Mouse (Mus musculus): ENCODE data around the gene Ncapg.
"Not testable (repeated sequence)": the region's sequence is repeated elsewhere in the genome, so short reads cannot be mapped to it uniquely, and the experiment has no call there.

Ncapg gene

DNA sequence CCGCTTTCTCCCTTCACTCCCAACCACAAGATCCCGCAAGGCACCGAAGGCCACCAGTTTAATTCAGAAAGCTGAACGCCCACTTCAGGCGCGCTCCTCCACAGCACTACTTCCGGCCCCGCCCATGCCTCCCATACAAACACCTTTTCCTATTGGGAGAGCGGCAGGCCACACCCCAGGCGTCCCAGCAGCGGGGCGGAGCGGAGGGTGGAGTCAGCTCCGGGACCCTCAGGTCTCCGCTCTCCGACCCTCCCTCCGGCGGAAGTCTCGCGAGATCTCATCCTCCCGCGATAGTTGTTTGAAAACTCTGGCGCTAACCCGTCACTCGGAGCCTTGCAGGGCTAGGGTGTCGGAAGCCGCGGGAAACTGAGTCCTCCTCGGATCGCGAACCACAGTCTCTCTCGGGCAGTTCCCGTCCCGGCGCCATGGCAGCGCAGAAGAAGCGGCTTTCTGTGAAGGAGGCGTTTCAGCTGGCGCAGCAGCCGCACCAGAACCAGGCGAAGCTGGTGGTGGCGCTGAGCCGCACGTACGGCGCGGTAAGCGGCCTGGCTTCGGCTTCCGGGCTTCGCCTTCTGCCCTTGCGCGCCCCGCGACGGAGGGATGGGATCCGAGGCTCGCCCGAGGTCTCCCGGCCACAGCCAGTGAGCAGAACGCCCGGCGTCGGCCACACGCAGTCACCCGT, at the start of gene Ncapg:
Gene Ncapg, plus strand, starts transcription at position 322 of the 682 bp plus-strand sequence.
- peak; percentile 99 for DNase-seq (ENCODE audit: low spot score)

DNA sequence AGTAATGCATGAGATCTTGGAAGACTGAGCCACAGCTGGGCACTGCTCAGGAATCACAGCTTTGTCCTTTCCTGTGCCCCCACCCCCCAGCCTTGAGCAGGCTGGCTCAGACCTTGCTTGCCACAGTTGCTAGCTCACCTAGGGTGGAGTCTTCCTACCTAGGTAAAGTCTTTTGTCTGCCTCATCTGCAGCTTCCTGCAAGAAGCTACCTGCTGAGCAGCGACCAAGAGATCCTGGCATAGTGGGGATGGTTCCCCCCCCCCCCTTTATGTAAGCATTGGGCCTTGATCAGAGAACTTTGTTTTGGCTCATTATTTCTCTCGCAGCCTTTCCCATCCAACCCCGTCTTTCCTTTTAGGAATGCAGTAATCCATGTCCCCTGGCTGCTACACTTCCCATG, 48.2 kb upstream of the Ncapg start:
- DNase-seq (ENCODE audit: low spot score), result no peak

- no peak for DNase-seq (ENCODE audit: low spot score)
Measured at GRCm38 (mm10) chr5:45627771-45628170, 41.9 kb upstream of the Ncapg start.

GRCm38 (mm10) chr5:45629470-45629869, 40.2 kb upstream of the Ncapg start:
- DNase-seq (ENCODE audit: low spot score), result no peak

DNA sequence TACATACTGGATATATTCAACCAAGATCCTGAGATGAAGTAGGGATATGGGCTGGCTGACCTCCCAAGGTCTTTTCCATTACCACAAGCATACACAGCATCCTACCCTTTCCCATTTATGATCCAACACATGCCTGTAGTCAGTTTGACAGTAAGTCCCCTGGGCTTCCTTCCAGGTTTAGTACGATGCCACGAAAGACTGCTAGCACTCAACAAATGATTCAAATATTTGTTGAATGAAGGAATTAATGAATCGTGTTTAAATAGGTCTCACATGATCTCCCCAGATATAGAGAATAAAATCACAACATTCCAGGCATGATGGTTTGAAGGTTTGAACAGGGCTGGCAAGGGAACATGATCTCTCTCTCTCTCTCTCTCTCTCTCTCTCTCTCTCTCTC, 31.3 kb upstream of the Ncapg start:
- DNase-seq (ENCODE audit: low spot score), result no peak

DNA sequence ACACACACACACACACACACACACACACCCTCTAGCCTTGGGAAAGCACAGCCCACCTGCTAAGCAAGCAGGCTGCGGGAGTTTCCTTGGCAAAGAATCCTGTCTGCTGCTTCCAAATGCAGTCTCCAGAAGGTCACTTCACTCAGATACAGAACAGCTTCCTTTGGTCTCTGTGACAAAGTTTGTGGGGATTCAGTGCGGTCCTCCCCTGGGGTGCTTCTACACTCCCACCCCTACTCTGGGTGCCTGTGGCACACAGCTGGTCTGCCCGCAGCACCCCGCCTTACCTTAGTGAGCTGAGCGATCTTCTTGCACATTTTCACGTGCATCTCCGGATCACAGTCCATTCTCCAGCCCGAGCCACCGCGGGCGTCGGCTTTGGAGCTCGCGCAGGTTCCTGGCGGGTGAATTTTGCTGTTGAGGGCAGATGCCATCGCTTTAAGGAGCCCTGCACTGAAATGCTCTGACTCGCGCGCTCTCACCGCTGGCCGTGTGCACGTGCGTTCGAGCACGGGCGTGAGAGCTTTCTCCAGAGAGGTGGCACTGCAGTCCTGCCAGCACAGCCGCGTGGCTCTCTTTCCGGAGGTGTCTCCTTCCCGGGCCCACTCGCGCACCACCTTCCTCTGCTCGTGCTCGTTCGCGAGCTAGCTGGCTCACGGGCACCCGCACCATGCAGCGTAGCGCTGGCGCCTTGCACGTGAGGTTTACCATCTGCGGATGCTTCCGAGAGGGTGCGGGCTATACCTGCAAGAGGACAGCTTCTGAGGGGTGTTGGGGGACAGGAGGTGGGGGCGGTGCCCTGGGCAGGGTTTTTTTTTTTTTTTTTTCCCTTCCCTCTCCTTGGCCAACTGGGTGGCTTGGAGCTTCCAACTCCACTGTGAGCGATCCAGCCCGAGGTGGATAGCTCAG, 30.7 kb upstream of the Ncapg start, which contains the start of gene Fam184b:
Gene Fam184b, minus strand, starts transcription at position 809 of the 909 bp plus-strand sequence.
- DNase-seq (ENCODE audit: low spot score), result peak; percentile 20

DNA sequence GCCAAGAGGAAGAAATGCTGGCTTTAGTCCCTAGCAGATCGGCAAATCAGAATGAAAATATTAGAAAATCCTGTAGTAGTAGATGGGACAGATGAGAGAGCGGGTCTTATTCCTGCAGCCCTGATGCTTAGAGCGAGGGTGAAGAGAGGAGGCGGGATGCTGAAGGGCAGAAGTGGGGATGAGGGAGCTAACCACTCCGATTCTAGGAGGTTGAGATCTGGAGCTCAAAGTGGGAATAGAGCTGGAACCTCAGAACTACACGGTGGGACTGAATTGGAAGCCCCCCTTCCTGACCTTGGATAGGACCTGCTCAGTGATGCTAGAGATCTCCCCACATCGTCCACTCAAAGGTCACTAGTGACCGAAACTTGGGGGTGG, 30.0 kb upstream of the Ncapg start:
- DNase-seq (ENCODE audit: low spot score), result no peak

- no peak for DNase-seq (ENCODE audit: low spot score)
Measured at GRCm38 (mm10) chr5:45651026-45651703, 18.6 kb upstream of the Ncapg start.

GRCm38 (mm10) chr5:45658406-45658805, 11.3 kb upstream of the Ncapg start:
- DNase-seq (ENCODE audit: low spot score), result not testable (repeated sequence)

DNA sequence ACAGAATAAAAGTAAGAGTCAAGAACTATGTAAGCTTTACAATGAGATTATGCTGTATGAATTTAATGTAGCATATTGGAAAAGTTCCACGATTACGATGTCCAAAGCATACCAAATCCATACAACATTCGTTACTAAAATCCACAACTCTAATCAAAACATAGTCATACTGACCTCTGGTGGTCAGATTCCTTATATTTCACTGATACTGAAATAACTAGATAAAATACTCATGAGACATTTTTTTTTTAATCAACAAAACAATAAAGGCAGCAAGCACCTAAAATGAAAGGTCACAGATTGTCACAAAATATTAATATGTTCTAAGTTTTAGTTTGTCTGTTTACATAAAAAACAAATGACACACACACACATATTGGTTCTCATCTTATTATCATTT, 1.4 kb upstream of the Ncapg start:
- DNase-seq (ENCODE audit: low spot score), result no peak

GRCm38 (mm10) chr5:45668831-45669230, 888 bp upstream of the Ncapg start:
- peak; percentile 6 for DNase-seq (ENCODE audit: low spot score)

DNA sequence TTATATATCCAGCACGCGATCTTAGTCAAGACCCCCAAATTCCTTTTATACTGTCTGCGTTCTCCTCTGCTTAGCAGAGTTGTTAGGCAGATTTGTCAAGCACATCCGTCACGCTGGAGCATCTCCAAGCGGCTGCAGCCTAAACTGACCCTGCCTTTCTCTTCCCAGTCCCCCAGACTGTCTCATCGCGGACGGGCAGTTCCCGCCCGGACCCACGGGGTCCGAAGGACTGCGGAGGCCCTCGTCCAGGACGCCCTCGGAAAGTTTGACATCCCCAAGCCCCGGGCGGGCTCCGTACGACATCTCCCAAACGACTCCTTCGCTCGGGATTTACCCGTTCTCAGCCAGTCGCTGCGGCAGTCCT, 503 bp upstream of the Ncapg start:
- no peak for DNase-seq (ENCODE audit: low spot score)

- DNase-seq (ENCODE audit: low spot score), result no peak
Measured at GRCm38 (mm10) chr5:45670280-45670670, 556 bp downstream of the Ncapg start.

DNA sequence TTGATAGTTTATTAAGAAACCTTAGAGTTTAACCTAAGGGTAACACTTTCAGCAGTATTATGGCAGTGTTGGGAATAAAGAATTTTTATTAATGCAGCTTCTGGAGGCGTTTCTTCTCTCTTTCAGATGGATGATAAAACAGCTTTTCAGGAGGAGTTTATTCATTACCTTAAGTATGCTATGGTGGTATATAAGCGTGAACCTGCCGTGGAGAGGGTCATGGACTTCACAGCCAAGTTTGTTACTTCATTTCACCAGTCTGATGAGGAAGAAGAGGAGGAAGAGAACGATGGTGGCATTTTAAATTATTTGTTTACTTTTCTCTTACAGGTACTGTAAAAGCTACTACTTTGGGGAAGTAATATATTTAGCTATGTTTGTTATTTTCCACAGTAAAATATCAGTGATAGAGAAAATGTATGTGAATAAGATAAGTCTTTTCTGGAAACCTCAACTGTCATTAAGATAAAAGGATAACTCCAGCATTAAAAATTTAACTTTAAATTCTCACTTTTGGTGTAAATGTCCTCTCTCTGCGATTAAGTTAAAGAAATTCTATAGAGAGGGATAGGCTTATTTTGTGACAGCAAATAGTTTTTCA, 1.3 kb downstream of the Ncapg start:
- DNase-seq (ENCODE audit: low spot score), result no peak

GRCm38 (mm10) chr5:45675032-45675431, 5.3 kb downstream of the Ncapg start:
- no peak for DNase-seq (ENCODE audit: low spot score)

GRCm38 (mm10) chr5:45677639-45678038, 7.9 kb downstream of the Ncapg start:
- no peak for DNase-seq (ENCODE audit: low spot score)

DNA sequence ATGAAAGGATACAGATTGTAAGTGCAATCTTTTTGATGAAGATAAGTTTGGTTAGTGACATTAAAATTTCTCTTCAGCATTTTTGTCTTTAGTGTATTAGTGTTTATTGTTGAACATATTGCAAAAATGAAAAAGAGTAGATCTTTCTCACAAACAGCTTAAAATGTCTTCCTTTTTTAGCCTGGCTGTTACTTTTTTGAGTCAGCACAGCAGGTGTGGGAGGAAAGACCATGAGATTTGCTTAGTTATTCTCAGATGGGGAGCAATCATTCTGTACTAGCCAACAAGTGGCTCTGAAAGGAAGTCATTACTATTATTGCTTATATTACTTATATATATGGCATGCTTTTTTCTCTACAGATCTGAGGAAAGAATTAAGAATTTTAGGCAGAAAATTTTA, 10.2 kb downstream of the Ncapg start:
- no peak for DNase-seq (ENCODE audit: low spot score)

DNA sequence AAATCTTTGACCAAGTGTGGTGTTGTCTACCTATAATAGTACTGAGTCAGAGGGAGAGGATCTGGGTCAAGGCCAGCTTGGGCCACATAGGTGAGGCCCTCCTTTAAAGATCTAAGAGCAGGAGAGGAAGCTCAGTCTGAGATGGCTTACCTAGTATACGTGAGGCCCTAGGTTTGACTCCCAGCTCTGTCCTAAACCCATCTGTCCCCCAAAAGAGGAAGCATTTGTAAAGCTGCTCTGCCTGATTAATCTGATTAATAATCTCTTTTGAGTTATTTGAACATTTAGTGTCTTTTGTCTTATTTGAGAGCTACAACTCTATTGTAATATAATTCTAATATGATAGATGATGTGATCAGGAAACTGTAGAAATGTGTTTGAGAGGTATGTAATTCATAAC, 13.7 kb downstream of the Ncapg start:
- DNase-seq (ENCODE audit: low spot score), result no peak

DNA sequence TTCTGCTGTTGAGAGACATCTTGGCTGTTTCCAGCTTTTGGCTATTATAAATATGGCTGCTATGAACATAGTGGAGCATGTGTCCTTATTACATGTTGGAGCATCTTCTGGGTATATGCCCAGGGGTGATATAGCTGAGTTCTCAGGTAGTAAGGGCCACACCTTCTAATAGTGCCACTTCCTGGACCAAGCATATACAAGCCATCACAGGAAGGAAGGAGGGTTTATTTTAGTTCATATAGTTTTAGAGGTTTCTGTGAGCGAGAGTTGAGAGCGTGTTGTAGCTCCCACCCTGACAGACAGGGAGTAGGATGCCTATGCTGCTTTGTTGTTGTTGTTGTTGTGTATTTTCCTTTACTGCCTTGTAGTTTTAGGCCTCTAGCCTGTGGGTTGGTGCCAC, 15.5 kb downstream of the Ncapg start:
- no peak for DNase-seq (ENCODE audit: low spot score)

GRCm38 (mm10) chr5:45686223-45686622, 16.5 kb downstream of the Ncapg start:
- no peak for DNase-seq (ENCODE audit: low spot score)

GRCm38 (mm10) chr5:45689152-45689551, 19.4 kb downstream of the Ncapg start:
- no peak for DNase-seq (ENCODE audit: low spot score)

GRCm38 (mm10) chr5:45690802-45691201, 21.1 kb downstream of the Ncapg start:
- no peak for DNase-seq (ENCODE audit: low spot score)

Measured in yolk sac, embryonic 10.5 days (tissue).